Mouse (Mus musculus): ENCODE measurements at regions not wholly inside any gene's neighbourhood (a gene's known extent, or its start where the extent isn't known, plus 50 kb on each side); places are given as distances from the start of the nearest gene placed in this dataset.

DNA sequence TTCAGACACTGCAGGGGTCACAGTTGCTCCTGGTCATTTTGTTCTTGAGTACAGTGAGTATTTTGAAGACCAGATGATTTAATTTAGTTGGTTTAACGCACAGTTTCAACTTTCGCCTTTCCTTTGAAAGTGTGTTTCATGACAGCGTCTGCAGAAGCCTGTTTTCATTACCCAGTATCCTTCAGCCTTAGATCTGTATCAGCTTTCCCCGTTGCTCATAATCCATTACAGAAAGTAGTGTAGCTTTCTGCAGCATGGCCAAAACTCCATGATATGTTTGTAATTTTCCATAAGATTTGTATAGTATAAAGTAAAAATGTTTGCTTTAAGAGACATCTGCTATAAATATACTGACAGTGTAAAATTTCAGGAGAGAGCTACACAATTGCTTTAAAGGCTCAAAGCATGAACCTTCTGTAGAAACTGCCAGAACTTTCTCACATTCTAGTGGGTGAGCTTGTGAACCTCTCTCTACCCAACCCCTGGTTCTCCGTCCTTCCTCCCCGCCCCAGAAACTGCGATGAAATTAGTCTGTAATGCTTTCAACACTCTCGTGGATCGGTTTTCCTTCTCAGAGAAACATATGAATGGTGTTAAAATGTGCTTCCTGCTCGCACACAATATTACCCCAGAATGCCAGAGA lies 506.6 kb upstream of the Adgrl2 start:
- TF ChIP-seq CTCF (IDR thresholded peaks at IDR 0.05; ENCODE audit: low read depth, low read length): no peak
- no peak for TF ChIP-seq EP300 (IDR thresholded peaks at IDR 0.05; ENCODE audit: insufficient read depth, low read depth, low read length)
